In the genomic region with DNA sequence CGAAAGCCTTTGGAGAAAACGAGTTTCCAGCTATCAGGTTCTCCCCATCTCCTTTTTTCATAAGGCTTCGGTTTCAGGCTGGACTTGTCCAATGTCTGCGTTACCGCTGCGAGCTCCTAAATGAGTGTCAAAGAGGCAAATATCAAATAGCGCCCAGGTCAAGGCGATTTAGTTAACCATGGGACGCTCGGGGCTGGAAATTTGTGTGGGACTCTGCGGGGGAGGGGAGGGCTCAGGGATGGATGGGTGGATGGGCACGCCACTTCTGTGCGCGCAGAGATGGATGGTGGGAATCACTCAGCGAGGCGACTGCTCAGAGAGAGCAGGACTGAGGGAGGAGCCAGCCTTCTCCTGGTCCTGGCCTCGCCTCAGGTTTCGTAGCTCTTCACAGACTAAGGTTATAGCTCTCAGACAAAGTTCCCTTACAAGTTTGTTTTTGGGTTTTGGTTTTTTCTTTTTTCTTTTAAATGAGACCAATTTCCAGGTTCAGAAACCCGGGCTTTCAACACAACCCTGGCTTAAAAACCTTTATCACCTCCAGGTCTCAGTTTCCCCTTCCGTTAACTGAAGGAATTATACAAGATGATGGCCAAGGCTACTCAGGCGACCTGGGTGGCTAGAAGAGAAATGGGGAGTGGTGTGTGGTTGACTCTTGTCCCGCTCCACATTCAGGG, we compare ENCODE assay signal across 10 mouse cellular contexts. TPM values are rescaled to one million over a fixed set of nuclear protein-coding genes. Genes with fewer than 3 reads are reported as not detected.
DNase-seq lines count a peak whose midpoint lies in the region; ATAC-seq lines count a peak whose summit lies in the region.
"Had no signal": no experiment of that assay in that cellular context is flagged by ENCODE, and none has a peak within 500 bp of the region (broad histone marks: within the 10 kb centered on the region; RNA-seq: fewer than 3 reads in every experiment).

No protein-coding gene starts in this region.

- DNase-seq in heart, postnatal 25 days (ENCODE audit: low spot score): no peak
- peak; percentile 19 for DNase-seq in ZHBTc4 (ENCODE audit: low read depth, low spot score)
- peak; percentile 50 for DNase-seq in midbrain, embryonic 14.5 days
- DNase-seq in layer of hippocampus, adult 11-12 months (ENCODE audit: low spot score): no peak
- no peak for DNase-seq in gastrocnemius, postnatal 25 days
- no peak for DNase-seq in thymus, adult 18-20 months
- DNase-seq: layer of hippocampus, postnatal 36 days had no signal

- ATAC-seq in heart, embryonic 13.5 days (ENCODE audit: extremely low read depth, insufficient number of reproducible peaks, low FRiP score, low TSS enrichment): no peak
- ATAC-seq in hindbrain, embryonic 12.5 days (ENCODE audit: low FRiP score): no peak; the same call in 1 of the 2 replicates
- ATAC-seq in midbrain, embryonic 14.5 days (ENCODE audit: low FRiP score, low TSS enrichment): no peak

- peaks cover 93% of the 10 kb centered on the region for H3K27me3 ChIP-seq in heart, embryonic 13.5 days (replicated peaks)
- H3K27me3 ChIP-seq in hindbrain, embryonic 12.5 days: peaks cover 82% of the 10 kb centered on the region
- H3K27me3 ChIP-seq in midbrain, embryonic 14.5 days (ENCODE audit: control insufficient read depth, insufficient read depth, low read length): peaks cover 50% of the 10 kb centered on the region

- 1% methylated on average over 22 of the region's 22 CpGs for WGBS in heart, embryonic 13.5 days
- 0% methylated on average over 22 of the region's 22 CpGs for WGBS in hindbrain, embryonic 12.5 days
- 1% methylated on average over 22 of the region's 22 CpGs for WGBS in midbrain, embryonic 14.5 days

- H3K4me3 ChIP-seq in heart, embryonic 13.5 days: peak overlapping the region; percentile 31
- H3K4me3 ChIP-seq in hindbrain, embryonic 12.5 days: peak overlapping the region; percentile 17
- peak overlapping the region; percentile 13; the same call in 1 of the 2 replicates for H3K4me3 ChIP-seq in midbrain, embryonic 14.5 days (replicated peaks; ENCODE audit: low read depth, low read length)

- peak overlapping the region; percentile 53 for H3K4me2 ChIP-seq in heart, embryonic 13.5 days
- H3K4me2 ChIP-seq in hindbrain, embryonic 12.5 days (replicated peaks): peak overlapping the region; percentile 41
- peak overlapping the region; percentile 35 for H3K4me2 ChIP-seq in midbrain, embryonic 14.5 days (ENCODE audit: low read length)

- peaks cover 15% of the 10 kb centered on the region for H3K4me1 ChIP-seq in heart, embryonic 13.5 days
- H3K4me1 ChIP-seq in hindbrain, embryonic 12.5 days: peaks cover 18% of the 10 kb centered on the region
- H3K4me1 ChIP-seq in midbrain, embryonic 14.5 days (ENCODE audit: control insufficient read depth, insufficient read depth, low read length): peaks cover 16% of the 10 kb centered on the region

- H3K36me3 ChIP-seq in heart, embryonic 13.5 days: no peaks in the 10 kb centered on the region
- no peaks in the 10 kb centered on the region for H3K36me3 ChIP-seq in hindbrain, embryonic 12.5 days
- no peaks in the 10 kb centered on the region for H3K36me3 ChIP-seq in midbrain, embryonic 14.5 days (ENCODE audit: control insufficient read depth, insufficient read depth, low read length)

- no peak overlapping the region for H3K9ac ChIP-seq in heart, embryonic 13.5 days
- no peak overlapping the region for H3K9ac ChIP-seq in hindbrain, embryonic 12.5 days
- H3K9ac ChIP-seq in midbrain, embryonic 14.5 days (replicated peaks; ENCODE audit: low read length): 0 out of 2 replicates have a peak overlapping the region, but pooled peaks have one; percentile 0

- H3K9me3 ChIP-seq in heart, embryonic 13.5 days: no peaks in the 10 kb centered on the region
- H3K9me3 ChIP-seq in hindbrain, embryonic 12.5 days (replicated peaks): no peaks in the 10 kb centered on the region
- H3K9me3 ChIP-seq in midbrain, embryonic 14.5 days (ENCODE audit: control insufficient read depth, low read length): no peaks in the 10 kb centered on the region

- intact Hi-C loops in heart, postnatal 25 days (cut with DNase I): no loop called here

- H3K27ac ChIP-seq in heart, embryonic 13.5 days (replicated peaks): no peak overlapping the region
- H3K27ac ChIP-seq in hindbrain, embryonic 12.5 days: no peak overlapping the region
- H3K27ac ChIP-seq in midbrain, embryonic 14.5 days (replicated peaks; ENCODE audit: low read depth, low read length): peak overlapping the region; percentile 61

RNA-seq across cellular contexts. Expression of gene Gata3, which starts 6.4 kb away (rescaled TPM):
- polyA plus RNA-seq in heart, embryonic 13.5 days (2015; fragmentation: Nextera tagmentation; extraction: Ambion mirVana): 3.2 and 3.6 TPM in 2 replicates
- total RNA-seq in heart, postnatal 25 days (2021): 1 to 10 TPM; 1.1 to 1.7 TPM
- 48.4 and 63.4 TPM in 2 replicates for polyA plus RNA-seq in hindbrain, embryonic 12.5 days (2016; fragmentation: Nextera tagmentation; extraction: Ambion mirVana)
- polyA plus RNA-seq in midbrain, embryonic 14.5 days (2014; fragmentation: Nextera tagmentation; extraction: Ambion mirVana): 88.6 and 120 TPM in 2 replicates
- under 1 TPM; 0.43 to 0.54 TPM for total RNA-seq in gastrocnemius, postnatal 25 days (2021)

RNA-seq across cellular contexts. Expression of gene 9230102O04Rik, which starts 6.9 kb away (rescaled TPM):
- polyA plus RNA-seq in heart, embryonic 13.5 days (2015; fragmentation: Nextera tagmentation; extraction: Ambion mirVana): not detected in 2 replicates
- total RNA-seq in heart, postnatal 25 days (2021): not detected
- polyA plus RNA-seq in hindbrain, embryonic 12.5 days (2016; fragmentation: Nextera tagmentation; extraction: Ambion mirVana): 3.5 and 3.8 TPM in 2 replicates
- polyA plus RNA-seq in midbrain, embryonic 14.5 days (2014; fragmentation: Nextera tagmentation; extraction: Ambion mirVana): 5.5 and 6.3 TPM in 2 replicates
- not detected for total RNA-seq in gastrocnemius, postnatal 25 days (2021)
- total RNA-seq: layer of hippocampus, postnatal 36 days had no signal
- polyA plus RNA-seq: thymus, postnatal 0 days had no signal

RNA-seq across cellular contexts. Expression of gene 4930412O13Rik, which starts 15.2 kb away (rescaled TPM):
- 0.19 and 0.43 TPM in 2 replicates for polyA plus RNA-seq in heart, embryonic 13.5 days (2015; fragmentation: Nextera tagmentation; extraction: Ambion mirVana)
- total RNA-seq in heart, postnatal 25 days (2021): not detected
- 1.1 and 2.9 TPM in 2 replicates for polyA plus RNA-seq in hindbrain, embryonic 12.5 days (2016; fragmentation: Nextera tagmentation; extraction: Ambion mirVana)
- 1.7 and 2.5 TPM in 2 replicates for polyA plus RNA-seq in midbrain, embryonic 14.5 days (2014; fragmentation: Nextera tagmentation; extraction: Ambion mirVana)
- not detected for total RNA-seq in gastrocnemius, postnatal 25 days (2021)
- total RNA-seq: layer of hippocampus, postnatal 36 days had no signal
- polyA plus RNA-seq: thymus, postnatal 0 days had no signal

Comparison
In these comparisons a context has a peak if more than half of its experiments do, and no peak if none do; other contexts are left out.
1. DNase-seq: peak in ZHBTc4 (single experiment) and midbrain, embryonic 14.5 days (single experiment); none in heart, postnatal 25 days (single experiment), layer of hippocampus, adult 11-12 months (single experiment), gastrocnemius, postnatal 25 days (single experiment) and thymus, adult 18-20 months (0 of 2).
2. RNA of gene Gata3, which starts 6.4 kb away (polyA plus RNA-seq): 88.6 to 120 TPM in midbrain, embryonic 14.5 days and 48.4 to 63.4 TPM in hindbrain, embryonic 12.5 days; 3.2 to 3.6 TPM in heart, embryonic 13.5 days; every median in the first group is over 10 times any median in the second.
3. Peak in every context shown above with its lines, with median percentiles within 50 percentile points of each other: H3K4me2 ChIP-seq and H3K4me3 ChIP-seq.